Mouse (Mus musculus) hematopoietic stem cell, adult 5-6 weeks (primary cell): ENCODE measurements around the gene Tnfrsf9. TPM values are rescaled to one million over a fixed set of nuclear protein-coding genes. Genes with fewer than 3 reads are reported as not detected.
"Not testable (repeated sequence)": the region's sequence is repeated elsewhere in the genome, so short reads cannot be mapped to it uniquely, and the experiment has no call there.

ENCODE experiments used
- ATAC-seq, 2 experiments: fragments of 125-278 bp in 1 of 2; replicated peaks in 1 of 2; 2 replicates each; pipeline ENCODE4 v1.8.0; 2016 to 2017; ENCODE audit warnings: inconsistent platforms in 2 of 2, mild to moderate bottlenecking in 2 of 2, moderate number of reproducible peaks in 2 of 2, low read depth in 1 of 2, moderate TSS enrichment in 1 of 2; ENCODE audit not compliant: low FRiP score in 2 of 2, poor library complexity in 2 of 2, severe bottlenecking in 2 of 2, insufficient read depth in 1 of 2, low TSS enrichment in 1 of 2
- total RNA-seq: library from RNA; stranded (forward); fragments of 172-1452, 232-1000 nt; gene quantifications from 2 replicates; pipeline ENCODE4 v1.2.3, GENCODE M21; 2017

Gene Tnfrsf9
- total RNA-seq, 1 experiment from 2014 or later = not detected

GRCm38 (mm10) chr4:150889273-150889954 is 24.9 kb upstream of the Tnfrsf9 start:
- ATAC-seq = no peak

- no peak for ATAC-seq
Observed at GRCm38 (mm10) chr4:150889955-150890315, 24.4 kb upstream of the Tnfrsf9 start.

GRCm38 (mm10) chr4:150891308-150891707 is 23.1 kb upstream of the Tnfrsf9 start:
- peak in 1 of 2 experiments; percentile 29; a peak in 1 of 4 replicates for ATAC-seq

GRCm38 (mm10) chr4:150894718-150895501 is 19.5 kb upstream of the Tnfrsf9 start:
- ATAC-seq = no peak

GRCm38 (mm10) chr4:150896896-150897624 is 17.3 kb upstream of the Tnfrsf9 start:
- ATAC-seq = no peak

GRCm38 (mm10) chr4:150898716-150899365 is 15.5 kb upstream of the Tnfrsf9 start:
- ATAC-seq = peak; percentile 84 to 86

GRCm38 (mm10) chr4:150900486-150900885 is 13.9 kb upstream of the Tnfrsf9 start:
- ATAC-seq = no peak

GRCm38 (mm10) chr4:150901651-150902050 is 12.7 kb upstream of the Tnfrsf9 start:
- ATAC-seq = peak; percentile 25 to 61; a peak in 1 of 4 replicates

GRCm38 (mm10) chr4:150902062-150902461 is 12.3 kb upstream of the Tnfrsf9 start:
- no peak for ATAC-seq

GRCm38 (mm10) chr4:150903091-150903742 is 11.1 kb upstream of the Tnfrsf9 start:
- ATAC-seq = no peak

GRCm38 (mm10) chr4:150907099-150907498 is 7.3 kb upstream of the Tnfrsf9 start:
- ATAC-seq = no peak

GRCm38 (mm10) chr4:150908512-150908911 is 5.8 kb upstream of the Tnfrsf9 start:
- not testable (repeated sequence) for ATAC-seq

GRCm38 (mm10) chr4:150909451-150910156 is 4.8 kb upstream of the Tnfrsf9 start:
- ATAC-seq = peak; percentile 70 to 79

- ATAC-seq = no peak
Observed at GRCm38 (mm10) chr4:150910164-150910951, 4.0 kb upstream of the Tnfrsf9 start.

- ATAC-seq = no peak
Observed at GRCm38 (mm10) chr4:150913743-150914142, 619 bp upstream of the Tnfrsf9 start.
